Mouse (Mus musculus) heart, adult 2 months (tissue): ENCODE results near the gene Tjp1.

Experiments used
- CTCF ChIP-seq: fragments of 200-600 bp; IDR thresholded peaks from 2 replicates; pipeline ENCODE4 v1.8.1; 2022; ENCODE audit warnings: antibody characterized with exemption, mild to moderate bottlenecking, moderate library complexity
- EP300 ChIP-seq: fragments of 200-500 bp; IDR thresholded peaks from 2 replicates; pipeline ENCODE4 v1.6.1; 2011; ENCODE audit warnings: low read depth, low read length, control low read depth; ENCODE audit not compliant: insufficient read depth
- POLR2A ChIP-seq: fragments of 200-500 bp; IDR thresholded peaks from 2 replicates; pipeline ENCODE4 v1.6.1; 2011; ENCODE audit warnings: mild to moderate bottlenecking, low read depth, low read length, control low read depth; ENCODE audit not compliant: insufficient read depth

DNA sequence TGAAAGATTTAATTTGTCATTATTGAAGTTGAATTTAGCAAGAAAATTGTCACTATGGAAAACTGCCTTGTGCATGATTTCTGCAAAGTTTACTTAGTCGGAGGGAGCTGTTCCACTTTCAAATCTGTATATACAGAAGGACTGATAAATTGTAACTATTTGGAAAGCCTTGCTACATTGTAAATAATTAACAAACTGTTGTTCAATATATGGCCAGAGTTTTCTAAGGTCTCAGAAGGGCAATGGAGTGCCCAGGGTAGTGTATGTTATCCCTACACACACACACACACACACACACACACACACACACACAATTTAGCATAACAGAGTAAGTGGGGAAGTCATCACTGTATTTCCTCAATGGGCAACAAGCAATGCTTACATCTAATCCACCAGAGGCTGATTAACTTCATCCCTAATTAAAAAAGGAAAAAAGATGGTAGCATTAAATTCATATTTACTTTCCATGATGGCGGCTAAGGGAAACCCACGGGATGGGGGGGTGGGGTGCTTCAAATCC lies 63.0 kb downstream of the Tjp1 start:
- no peak for TF ChIP-seq POLR2A
- TF ChIP-seq CTCF, result no peak
- TF ChIP-seq EP300, result no peak
